Mouse (Mus musculus): ENCODE measurements at regions not wholly inside any gene's neighbourhood (a gene's known extent, or its start where the extent isn't known, plus 50 kb on each side); places are given as distances from the start of the nearest gene placed in this dataset.

DNA sequence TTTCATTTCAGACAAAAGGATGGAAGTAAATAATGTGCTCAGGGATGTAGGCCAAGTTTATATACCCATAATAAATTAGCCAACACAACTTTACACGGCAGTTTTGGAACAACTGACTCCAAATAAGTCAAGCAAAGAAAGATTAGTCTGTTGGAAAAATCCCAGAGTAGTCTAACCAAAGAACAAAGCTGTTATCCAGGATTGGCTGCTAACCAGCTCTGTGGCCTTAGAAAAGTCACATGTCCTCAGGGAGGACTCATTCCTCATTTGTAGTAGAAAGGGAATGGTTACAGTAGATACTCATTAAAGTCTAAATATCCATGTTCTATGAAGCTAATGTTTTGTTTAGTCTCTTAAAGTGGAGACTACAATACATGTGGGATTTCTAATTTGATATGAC, 130.6 kb upstream of the Mid1 start:
- H3K9me3 ChIP-seq (replicated peaks; ENCODE audit: control insufficient read depth, low read length) = no peaks in the 10 kb centered on the region
- ATAC-seq (replicated peaks; ENCODE audit: insufficient number of reproducible peaks, low FRiP score, low TSS enrichment, low read depth) (no peak), DNase-seq (ENCODE audit: low spot score) (no peak)
- H3K4me2 ChIP-seq (ENCODE audit: low read depth, low read length) = no peak overlapping the region
- WGBS = 59% methylated on average over 1 of the region's 1 CpGs
- no peak overlapping the region for H3K27ac ChIP-seq (replicated peaks; ENCODE audit: low read depth, low read length)
- H3K9ac ChIP-seq (replicated peaks; ENCODE audit: low read length) = no peak overlapping the region
- H3K27me3 ChIP-seq (ENCODE audit: control insufficient read depth, insufficient read depth, low read length) = no peaks in the 10 kb centered on the region
- no peaks in the 10 kb centered on the region for H3K36me3 ChIP-seq (replicated peaks; ENCODE audit: control insufficient read depth, insufficient read depth, low read depth, low read length)
- no peaks in the 10 kb centered on the region for H3K4me1 ChIP-seq (ENCODE audit: control insufficient read depth, insufficient read depth, low read length)
- no peak overlapping the region for H3K4me3 ChIP-seq (ENCODE audit: low read depth, low read length)

- no peak overlapping the region for H3K4me2 ChIP-seq (ENCODE audit: low read depth, low read length)
- H3K4me3 ChIP-seq (ENCODE audit: low read depth, low read length) = no peak overlapping the region
- 60% methylated on average over 1 of the region's 1 CpGs for WGBS
- no peaks in the 10 kb centered on the region for H3K4me1 ChIP-seq (ENCODE audit: control insufficient read depth, insufficient read depth, low read length)
- H3K36me3 ChIP-seq (replicated peaks; ENCODE audit: control insufficient read depth, insufficient read depth, low read depth, low read length) = no peaks in the 10 kb centered on the region
- ATAC-seq (replicated peaks; ENCODE audit: insufficient number of reproducible peaks, low FRiP score, low TSS enrichment, low read depth) (no peak), DNase-seq (ENCODE audit: low spot score) (no peak)
- H3K9ac ChIP-seq (replicated peaks; ENCODE audit: low read length) = no peak overlapping the region
- no peaks in the 10 kb centered on the region for H3K9me3 ChIP-seq (replicated peaks; ENCODE audit: control insufficient read depth, low read length)
- H3K27ac ChIP-seq (replicated peaks; ENCODE audit: low read depth, low read length) = no peak overlapping the region
- no peaks in the 10 kb centered on the region for H3K27me3 ChIP-seq (ENCODE audit: control insufficient read depth, insufficient read depth, low read length)
Measured at GRCm38 (mm10) chrX:169552851-169553250, 132.1 kb upstream of the Mid1 start.

DNA sequence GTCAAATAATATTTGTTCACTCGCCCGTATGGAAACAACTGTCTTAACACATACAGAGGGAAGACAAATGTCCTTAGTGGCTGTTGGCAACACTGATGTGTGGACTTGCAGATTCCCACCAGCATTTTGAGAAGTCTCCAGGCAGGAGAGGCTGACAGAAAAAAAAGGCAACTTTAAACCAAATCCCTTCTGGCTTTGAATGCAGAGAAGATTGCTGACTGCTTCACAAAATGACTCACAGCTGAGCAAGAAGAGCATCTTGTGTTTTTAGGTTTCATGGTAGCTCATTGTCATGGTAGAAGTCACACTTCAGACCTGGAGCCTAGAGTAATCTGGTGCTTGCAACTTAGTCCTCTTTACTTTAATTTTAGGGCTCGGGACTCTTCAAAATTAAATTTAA, 141.0 kb upstream of the Mid1 start:
- DNase-seq (ENCODE audit: low spot score) = no peak
- H3K9ac ChIP-seq (replicated peaks; ENCODE audit: low read length) = no peak overlapping the region
- 84% methylated on average over 3 of the region's 3 CpGs for WGBS
- H3K4me2 ChIP-seq (ENCODE audit: low read depth, low read length) = no peak overlapping the region
- no peaks in the 10 kb centered on the region for H3K9me3 ChIP-seq (replicated peaks; ENCODE audit: control insufficient read depth, low read length)
- H3K4me1 ChIP-seq (ENCODE audit: control insufficient read depth, insufficient read depth, low read length) = no peaks in the 10 kb centered on the region
- no peak overlapping the region for H3K27ac ChIP-seq (replicated peaks; ENCODE audit: low read depth, low read length)
- no peak overlapping the region for H3K4me3 ChIP-seq (ENCODE audit: low read depth, low read length)
- no peaks in the 10 kb centered on the region for H3K36me3 ChIP-seq (replicated peaks; ENCODE audit: control insufficient read depth, insufficient read depth, low read depth, low read length)
- ATAC-seq (replicated peaks; ENCODE audit: insufficient number of reproducible peaks, low FRiP score, low TSS enrichment, low read depth) = no peak
- no peaks in the 10 kb centered on the region for H3K27me3 ChIP-seq (ENCODE audit: control insufficient read depth, insufficient read depth, low read length)

DNA sequence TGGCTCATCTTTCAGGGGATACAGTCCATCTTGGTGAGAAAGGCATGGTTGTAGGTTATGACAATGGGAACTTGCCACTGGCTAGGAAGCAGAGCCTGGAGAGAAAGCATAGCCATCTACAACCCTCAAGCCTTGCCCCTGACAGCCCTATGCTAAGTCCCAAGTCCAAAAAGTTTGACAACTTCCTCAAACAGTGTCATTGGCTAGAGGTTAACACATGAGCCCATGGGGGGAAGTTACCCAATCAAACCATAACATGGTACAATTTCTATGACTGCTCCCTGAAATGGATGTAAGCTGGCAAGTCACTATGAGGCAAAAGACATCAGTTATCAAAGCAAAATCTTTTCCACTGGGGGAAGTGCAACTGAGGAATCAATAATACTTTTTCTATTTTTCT, 176.8 kb upstream of the Mid1 start:
- no peak overlapping the region for H3K4me3 ChIP-seq (ENCODE audit: low read depth, low read length)
- H3K9me3 ChIP-seq (replicated peaks; ENCODE audit: control insufficient read depth, low read length) = no peaks in the 10 kb centered on the region
- H3K27me3 ChIP-seq (ENCODE audit: control insufficient read depth, insufficient read depth, low read length) = no peaks in the 10 kb centered on the region
- H3K36me3 ChIP-seq (replicated peaks; ENCODE audit: control insufficient read depth, insufficient read depth, low read depth, low read length) = no peaks in the 10 kb centered on the region
- no peak overlapping the region for H3K4me2 ChIP-seq (ENCODE audit: low read depth, low read length)
- H3K9ac ChIP-seq (replicated peaks; ENCODE audit: low read length) = no peak overlapping the region
- no peaks in the 10 kb centered on the region for H3K4me1 ChIP-seq (ENCODE audit: control insufficient read depth, insufficient read depth, low read length)
- ATAC-seq (replicated peaks; ENCODE audit: insufficient number of reproducible peaks, low FRiP score, low TSS enrichment, low read depth) (no peak), DNase-seq (ENCODE audit: low spot score) (no peak)
- H3K27ac ChIP-seq (replicated peaks; ENCODE audit: low read depth, low read length) = no peak overlapping the region

- H3K4me3 ChIP-seq (ENCODE audit: low read depth, low read length) = no peak overlapping the region
- H3K27me3 ChIP-seq (ENCODE audit: control insufficient read depth, insufficient read depth, low read length) = no peaks in the 10 kb centered on the region
- no peak for ATAC-seq (replicated peaks; ENCODE audit: insufficient number of reproducible peaks, low FRiP score, low TSS enrichment, low read depth)
- H3K4me1 ChIP-seq (ENCODE audit: control insufficient read depth, insufficient read depth, low read length) = no peaks in the 10 kb centered on the region
- 64% methylated on average over 1 of the region's 1 CpGs for WGBS
- no peaks in the 10 kb centered on the region for H3K36me3 ChIP-seq (replicated peaks; ENCODE audit: control insufficient read depth, insufficient read depth, low read depth, low read length)
- DNase-seq (ENCODE audit: low spot score) = no peak
- H3K9me3 ChIP-seq (replicated peaks; ENCODE audit: control insufficient read depth, low read length) = no peaks in the 10 kb centered on the region
- no peak overlapping the region for H3K4me2 ChIP-seq (ENCODE audit: low read depth, low read length)
- no peak overlapping the region for H3K9ac ChIP-seq (replicated peaks; ENCODE audit: low read length)
- H3K27ac ChIP-seq (replicated peaks; ENCODE audit: low read depth, low read length) = no peak overlapping the region
Measured at GRCm38 (mm10) chrX:169493577-169493976, 173.4 kb upstream of the Hccs start.

DNA sequence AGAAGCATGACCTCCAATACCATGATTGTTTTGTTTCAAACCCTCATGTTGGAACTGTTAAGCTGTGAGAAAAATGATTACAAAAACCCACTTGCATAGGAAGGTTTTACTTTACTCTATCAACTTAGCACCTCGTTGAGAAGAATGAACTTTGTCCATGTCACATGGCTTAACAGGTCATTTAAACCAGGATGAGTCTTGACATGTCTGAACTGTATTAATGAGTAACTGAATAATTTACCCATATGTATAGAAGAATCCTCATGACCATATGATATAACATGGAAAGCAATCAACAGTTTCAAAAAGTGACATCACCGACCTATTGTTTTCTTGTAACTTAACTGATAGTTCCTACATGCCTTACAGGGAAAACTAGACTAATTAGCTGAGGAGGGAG, 153.3 kb upstream of the Hccs start:
- Histone ChIP-seq H3K4me2 (ENCODE audit: low read depth, low read length) (no peak overlapping the region), H3K9me3 (replicated peaks; ENCODE audit: control insufficient read depth, low read length) (no peaks in the 10 kb centered on the region)
- WGBS = 85% methylated on average over 2 of the region's 2 CpGs

GRCm38 (mm10) chrX:169470715-169471114, 150.5 kb upstream of the Hccs start:
- H3K4me3 ChIP-seq (ENCODE audit: low read depth, low read length) = no peak overlapping the region
- ATAC-seq (replicated peaks; ENCODE audit: insufficient number of reproducible peaks, low FRiP score, low TSS enrichment, low read depth) (no peak), DNase-seq (ENCODE audit: low spot score) (no peak)
- no peaks in the 10 kb centered on the region for H3K4me1 ChIP-seq (ENCODE audit: control insufficient read depth, insufficient read depth, low read length)
- H3K9ac ChIP-seq (replicated peaks; ENCODE audit: low read length) = no peak overlapping the region
- H3K27me3 ChIP-seq (ENCODE audit: control insufficient read depth, insufficient read depth, low read length) = no peaks in the 10 kb centered on the region
- 37% methylated on average over 2 of the region's 2 CpGs for WGBS
- no peak overlapping the region for H3K4me2 ChIP-seq (ENCODE audit: low read depth, low read length)
- no peaks in the 10 kb centered on the region for H3K36me3 ChIP-seq (replicated peaks; ENCODE audit: control insufficient read depth, insufficient read depth, low read depth, low read length)
- H3K27ac ChIP-seq (replicated peaks; ENCODE audit: low read depth, low read length) = no peak overlapping the region
- H3K9me3 ChIP-seq (replicated peaks; ENCODE audit: control insufficient read depth, low read length) = no peaks in the 10 kb centered on the region

More for the DNA sequence above, 153.3 kb upstream of the Hccs start:
- DNase-seq (ENCODE audit: low spot score) = no peak
- H3K4me3 ChIP-seq (ENCODE audit: low read depth, low read length) = no peak overlapping the region
- H3K27me3 ChIP-seq (ENCODE audit: control insufficient read depth, insufficient read depth, low read length) = no peaks in the 10 kb centered on the region
- no peak overlapping the region for H3K27ac ChIP-seq (replicated peaks; ENCODE audit: low read depth, low read length)
- ATAC-seq (replicated peaks; ENCODE audit: insufficient number of reproducible peaks, low FRiP score, low TSS enrichment, low read depth) = no peak
- H3K4me1 ChIP-seq (ENCODE audit: control insufficient read depth, insufficient read depth, low read length) = no peaks in the 10 kb centered on the region
- H3K9ac ChIP-seq (replicated peaks; ENCODE audit: low read length) = no peak overlapping the region
- H3K36me3 ChIP-seq (replicated peaks; ENCODE audit: control insufficient read depth, insufficient read depth, low read depth, low read length) = no peaks in the 10 kb centered on the region

DNA sequence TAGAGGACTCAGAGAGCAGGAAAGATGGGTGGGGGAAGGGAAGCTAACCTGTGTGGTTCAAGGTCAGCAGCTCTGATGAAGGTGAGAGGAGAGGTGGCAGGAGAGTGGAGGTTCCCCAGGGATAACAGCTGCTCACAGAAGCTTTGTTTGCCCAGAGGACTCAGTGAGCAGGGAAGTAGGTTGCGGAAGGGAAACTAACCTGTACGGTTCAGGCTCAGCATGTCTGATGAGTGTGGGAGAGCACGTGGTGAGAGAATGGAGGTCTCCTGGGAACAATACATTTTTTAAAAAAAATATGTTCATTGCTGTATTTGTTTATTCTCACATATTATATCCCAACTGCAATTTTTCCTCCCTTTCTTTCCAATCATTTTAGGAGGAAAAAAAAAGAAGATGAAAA, 130.0 kb upstream of the Hccs start:
- 72% methylated on average over 3 of the region's 3 CpGs for WGBS
- Histone ChIP-seq H3K9ac (replicated peaks; ENCODE audit: low read length) (no peak overlapping the region), H3K4me1 (ENCODE audit: control insufficient read depth, insufficient read depth, low read length) (no peaks in the 10 kb centered on the region), H3K4me2 (ENCODE audit: low read depth, low read length) (no peak overlapping the region), H3K9me3 (replicated peaks; ENCODE audit: control insufficient read depth, low read length) (no peaks in the 10 kb centered on the region), H3K36me3 (replicated peaks; ENCODE audit: control insufficient read depth, insufficient read depth, low read depth, low read length) (no peaks in the 10 kb centered on the region), H3K4me3 (ENCODE audit: low read depth, low read length) (no peak overlapping the region), H3K27ac (replicated peaks; ENCODE audit: low read depth, low read length) (no peak overlapping the region), H3K27me3 (ENCODE audit: control insufficient read depth, insufficient read depth, low read length) (no peaks in the 10 kb centered on the region)
- DNase-seq (ENCODE audit: low spot score) = no peak
- ATAC-seq (replicated peaks; ENCODE audit: insufficient number of reproducible peaks, low FRiP score, low TSS enrichment, low read depth) = no peak

- no peak for DNase-seq (ENCODE audit: low spot score)
- no peak overlapping the region for H3K4me2 ChIP-seq (ENCODE audit: low read depth, low read length)
- no peaks in the 10 kb centered on the region for H3K36me3 ChIP-seq (replicated peaks; ENCODE audit: control insufficient read depth, insufficient read depth, low read depth, low read length)
- H3K4me3 ChIP-seq (ENCODE audit: low read depth, low read length) = no peak overlapping the region
- H3K9ac ChIP-seq (replicated peaks; ENCODE audit: low read length) = no peak overlapping the region
- ATAC-seq (replicated peaks; ENCODE audit: insufficient number of reproducible peaks, low FRiP score, low TSS enrichment, low read depth) = no peak
- no peaks in the 10 kb centered on the region for H3K9me3 ChIP-seq (replicated peaks; ENCODE audit: control insufficient read depth, low read length)
- H3K27me3 ChIP-seq (ENCODE audit: control insufficient read depth, insufficient read depth, low read length) = no peaks in the 10 kb centered on the region
- H3K4me1 ChIP-seq (ENCODE audit: control insufficient read depth, insufficient read depth, low read length) = no peaks in the 10 kb centered on the region
- no peak overlapping the region for H3K27ac ChIP-seq (replicated peaks; ENCODE audit: low read depth, low read length)
Measured at GRCm38 (mm10) chrX:169439546-169439945, 119.4 kb upstream of the Hccs start.

All from embryonic facial prominence, embryonic 11.5 days (tissue).